Mouse (Mus musculus): ENCODE results near the gene Rlbp1. TPM values are rescaled to one million over a fixed set of nuclear protein-coding genes. Genes with fewer than 3 reads are reported as not detected.

Gene Rlbp1
- not detected in 2 replicates for polyA plus RNA-seq (2012; ENCODE audit: low replicate concordance)

GRCm38 (mm10) chr7:79386422-79387133, at the start of gene Rlbp1:
TSS of gene Rlbp1 (minus strand) at chr7:79387048.

GRCm38 (mm10) chr7:79391883-79392649, 5.2 kb upstream of the Rlbp1 start, which contains the start of gene Fanci:
TSS of gene Fanci (plus strand) at chr7:79391929.

Other genes starting within 250 kb of the Rlbp1 start
- 72.7 and 114 TPM in 2 replicates for gene Mfge8, start 238.0 kb downstream of the Rlbp1 start, polyA plus RNA-seq (2012; ENCODE audit: low replicate concordance)
- 36.2 and 48.9 TPM in 2 replicates for gene Abhd2, start 113.8 kb downstream of the Rlbp1 start, polyA plus RNA-seq (2012; ENCODE audit: low replicate concordance)
- gene Fanci, start 4.9 kb upstream of the Rlbp1 start, polyA plus RNA-seq (2012; ENCODE audit: low replicate concordance): 0.29 and 1.6 TPM in 2 replicates
- gene Polg, start 79.3 kb upstream of the Rlbp1 start, polyA plus RNA-seq (2012; ENCODE audit: low replicate concordance): 89.9 and 148 TPM in 2 replicates
- gene Rhcg, start 230.6 kb upstream of the Rlbp1 start, polyA plus RNA-seq (2012; ENCODE audit: low replicate concordance): 0.51 TPM in 1 of 2 replicates, not detected in the other

All from leukemia stem cell, adult 10-12 weeks (primary cell).